ENCODE assay signal across 8 mouse cellular contexts in the genomic region with DNA sequence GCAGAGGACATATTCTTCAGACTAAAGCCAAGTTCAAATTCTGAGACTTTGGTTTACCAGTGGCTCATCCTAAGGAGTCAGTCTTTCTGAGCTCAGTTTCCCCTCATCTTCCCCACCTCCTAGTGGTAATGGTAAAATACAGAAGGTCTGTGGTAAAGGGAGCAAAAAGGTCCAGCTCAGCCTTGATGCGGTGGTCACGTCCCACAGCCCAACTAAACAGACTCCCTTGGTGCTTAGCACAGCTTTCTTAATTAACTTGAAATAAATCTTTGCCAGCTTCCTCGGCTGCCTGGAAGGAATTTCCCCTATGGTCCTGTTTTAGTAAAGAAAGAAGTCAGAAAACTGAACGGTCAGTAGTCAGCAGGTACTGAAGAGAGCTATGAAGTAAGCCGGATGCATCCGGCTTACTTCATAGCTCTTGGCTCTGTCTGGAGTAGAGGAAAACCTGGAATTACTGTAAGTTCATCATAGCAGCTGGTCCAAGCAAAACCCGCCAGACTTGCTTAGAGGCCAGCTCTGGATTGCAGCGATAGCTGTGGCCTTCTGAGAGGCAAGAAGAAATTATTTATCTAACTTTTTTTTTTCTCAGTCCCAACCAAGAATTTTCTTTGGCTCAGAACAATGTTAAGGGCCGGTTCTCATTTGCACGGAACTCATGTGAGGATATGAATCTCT.
A peak's percentile ranks its signal among the peaks of the same experiment; 100 is the strongest.
DNase-seq lines count a peak whose midpoint lies in the region; ATAC-seq and TF ChIP-seq lines count a peak whose summit lies in the region.
"Had no signal": no experiment of that assay in that cellular context is flagged by ENCODE, and none has a peak within 500 bp of the region (broad histone marks: within the 10 kb centered on the region; RNA-seq: fewer than 3 reads in every experiment).

No protein-coding gene starts in this region.

- no peak overlapping the region for H3K4me3 ChIP-seq in liver, adult 2 months (ENCODE audit: insufficient read depth, low read depth, low read length)
- no peak overlapping the region for H3K4me3 ChIP-seq in liver, postnatal 0 days (ENCODE audit: low read depth, low read length)
- H3K4me3 ChIP-seq in intestine, embryonic 16.5 days (ENCODE audit: low read length): no peak overlapping the region
- H3K4me3 ChIP-seq in cerebellum, adult 2 months (replicated peaks; ENCODE audit: insufficient read depth, low read depth, low read length): no peak overlapping the region
- no peak overlapping the region for H3K4me3 ChIP-seq in layer of hippocampus, adult 2 months

- peak; percentile 18 for DNase-seq in liver, adult 2 months (ENCODE audit: extremely low read depth, low read depth, low spot score)
- DNase-seq in liver, postnatal 0 days: no peak
- DNase-seq in gastrocnemius, postnatal 14 days: peak; percentile 35
- DNase-seq in lung, postnatal 36 days: peak; percentile 49
- DNase-seq in cerebellum, adult 2 months: no peak
- no peak for DNase-seq in layer of hippocampus, adult 2 months (ENCODE audit: low spot score in 2 of 2)
- DNase-seq: thymus, postnatal 36 days had no signal

- H3K36me3 ChIP-seq in liver, adult 2 months (ENCODE audit: control insufficient read depth, insufficient read depth, low read length): no peaks in the 10 kb centered on the region
- H3K36me3 ChIP-seq in liver, postnatal 0 days (replicated peaks; ENCODE audit: insufficient read depth, low read length): no peaks in the 10 kb centered on the region
- H3K36me3 ChIP-seq in intestine, embryonic 16.5 days (ENCODE audit: control insufficient read depth, insufficient read depth, low read length): no peaks in the 10 kb centered on the region

- no peaks in the 10 kb centered on the region for H3K79me2 ChIP-seq in liver, adult 2 months (ENCODE audit: control insufficient read depth, insufficient read depth, low read length)

- H3K27ac ChIP-seq in liver, adult 2 months (replicated peaks; ENCODE audit: insufficient read depth, low read depth, low read length): no peak overlapping the region
- no peak overlapping the region for H3K27ac ChIP-seq in liver, postnatal 0 days (ENCODE audit: low read depth)
- peak overlapping the region; percentile 37; the same call in 1 of the 2 replicates for H3K27ac ChIP-seq in intestine, embryonic 16.5 days (ENCODE audit: low read length)
- H3K27ac ChIP-seq in cerebellum, adult 2 months (ENCODE audit: insufficient read depth, low read length): no peak overlapping the region
- H3K27ac ChIP-seq in layer of hippocampus, adult 2 months: no peak overlapping the region

- ATAC-seq in liver, postnatal 0 days: no peak
- ATAC-seq in intestine, embryonic 16.5 days: no peak

- TF ChIP-seq EP300 in liver, postnatal 0 days (IDR thresholded peaks at IDR 0.05; ENCODE audit: low read depth): no peak

- no peak for TF ChIP-seq POLR2A in liver, adult 2 months (IDR thresholded peaks at IDR 0.05; ENCODE audit: extremely low read depth, insufficient read depth, low read length)
- TF ChIP-seq POLR2A in cerebellum, adult 2 months (IDR thresholded peaks at IDR 0.05; ENCODE audit: borderline replicate concordance, insufficient read depth, low read length): no peak

- no peak overlapping the region for H3K9ac ChIP-seq in liver, adult 2 months (ENCODE audit: low read depth, low read length)
- no peak overlapping the region for H3K9ac ChIP-seq in liver, postnatal 0 days (replicated peaks)
- no peak overlapping the region for H3K9ac ChIP-seq in intestine, embryonic 16.5 days (ENCODE audit: low read depth, low read length)

- intact Hi-C loops in gastrocnemius, postnatal 14 days (cut with DNase I; ENCODE audit: low total_unique reads): no loop called here

- no peaks in the 10 kb centered on the region; the same call in 1 of the 2 replicates for H3K4me1 ChIP-seq in liver, adult 2 months (ENCODE audit: control insufficient read depth, insufficient read depth, low read length)
- no peaks in the 10 kb centered on the region for H3K4me1 ChIP-seq in liver, postnatal 0 days (ENCODE audit: insufficient read depth)
- peaks cover 5% of the 10 kb centered on the region; the same call in 1 of the 2 replicates for H3K4me1 ChIP-seq in intestine, embryonic 16.5 days (ENCODE audit: control insufficient read depth, insufficient read depth, low read length)
- no peaks in the 10 kb centered on the region for H3K4me1 ChIP-seq in cerebellum, adult 2 months (ENCODE audit: control insufficient read depth, insufficient read depth, low read length)

- no peaks in the 10 kb centered on the region for H3K9me3 ChIP-seq in liver, postnatal 0 days (ENCODE audit: low read length)
- H3K9me3 ChIP-seq in intestine, embryonic 16.5 days (ENCODE audit: control insufficient read depth, low read length): no peaks in the 10 kb centered on the region

- TF ChIP-seq CTCF in liver, adult 2 months (IDR thresholded peaks at IDR 0.05; ENCODE audit: low read depth, low read length): no peak
- no peak for TF ChIP-seq CTCF in liver, postnatal 0 days (IDR thresholded peaks at IDR 0.05; ENCODE audit: low read depth)
- no peak for TF ChIP-seq CTCF in cerebellum, adult 2 months (IDR thresholded peaks at IDR 0.05; ENCODE audit: borderline replicate concordance, insufficient read depth, low read depth, low read length)
- no peak for TF ChIP-seq CTCF in layer of hippocampus, adult 2 months (conservative IDR thresholded peaks at IDR 0.05)

- H3K27me3 ChIP-seq in liver, adult 2 months (ENCODE audit: control insufficient read depth, insufficient read depth, low read length): no peaks in the 10 kb centered on the region
- H3K27me3 ChIP-seq in liver, postnatal 0 days (ENCODE audit: insufficient read depth, low read length): no peaks in the 10 kb centered on the region
- H3K27me3 ChIP-seq in intestine, embryonic 16.5 days (replicated peaks; ENCODE audit: control insufficient read depth, insufficient read depth, low read length): no peaks in the 10 kb centered on the region
- no peaks in the 10 kb centered on the region; the same call in 1 of the 2 replicates for H3K27me3 ChIP-seq in cerebellum, adult 2 months (ENCODE audit: control insufficient read depth, insufficient read depth, low read length)

- H3K4me2 ChIP-seq in liver, postnatal 0 days (ENCODE audit: low read depth, low read length): no peak overlapping the region
- H3K4me2 ChIP-seq in intestine, embryonic 16.5 days (ENCODE audit: low read depth, low read length): no peak overlapping the region

- 86% methylated on average over 10 of the region's 10 CpGs for WGBS in liver, adult 2 months
- 77% methylated on average over 10 of the region's 10 CpGs for WGBS in liver, postnatal 0 days (ENCODE audit: insufficient replicate concordance)
- WGBS in intestine, embryonic 16.5 days: 51% methylated on average over 10 of the region's 10 CpGs
- 32% methylated on average over 10 of the region's 10 CpGs for WGBS in cerebellum, adult 2 months

Comparison
In these comparisons a context has a peak if more than half of its experiments do, and no peak if none do; other contexts are left out.
1. DNase-seq: peak in liver, adult 2 months (single experiment), gastrocnemius, postnatal 14 days (single experiment) and lung, postnatal 36 days (single experiment); none in liver, postnatal 0 days (single experiment), cerebellum, adult 2 months (0 of 2) and layer of hippocampus, adult 2 months (0 of 2).